Mouse (Mus musculus): ENCODE measurements around the gene Thsd7b. TPM values are rescaled to one million over a fixed set of nuclear protein-coding genes. Genes with fewer than 3 reads are reported as not detected.

Gene Thsd7b
- total RNA-seq, 1 experiment = 0.18 TPM

DNA sequence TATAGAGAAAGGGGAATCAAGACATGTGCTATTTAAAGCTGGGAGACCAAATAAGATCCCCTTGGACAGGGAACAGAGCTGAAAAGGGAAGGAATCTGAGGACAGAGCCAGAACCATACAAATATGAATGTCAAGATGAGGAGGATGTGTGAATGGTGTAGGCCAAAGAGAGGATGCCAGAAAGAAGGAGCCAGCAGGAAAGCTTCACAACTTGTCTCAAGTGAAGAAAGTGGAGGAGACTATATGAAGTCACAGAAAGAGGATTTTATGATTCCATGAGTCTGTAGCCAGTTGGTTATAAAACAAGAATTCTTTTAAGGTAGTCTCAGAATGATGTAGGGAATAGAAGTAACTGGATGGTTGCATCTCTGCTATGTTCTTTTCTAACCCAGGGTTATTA lies 148.5 kb downstream of the Thsd7b start:
- TF ChIP-seq CHD2 (IDR thresholded peaks at IDR 0.05; ENCODE audit: low read depth, low read length) (no peak), MAFK (IDR thresholded peaks at IDR 0.05; ENCODE audit: insufficient read depth, low read depth, low read length) (no peak), ZNF384 (IDR thresholded peaks at IDR 0.05; ENCODE audit: low read depth, low read length) (no peak), ZC3H11A (IDR thresholded peaks at IDR 0.05; ENCODE audit: borderline replicate concordance, low read depth, low read length) (no peak), HCFC1 (IDR thresholded peaks at IDR 0.05; ENCODE audit: borderline replicate concordance, insufficient read depth, low read length) (no peak)
- H3K4me3 ChIP-seq (ENCODE audit: insufficient read depth in 1 of 2, low read depth in 1 of 2, low read length in 2 of 2, poor library complexity in 1 of 2, severe bottlenecking in 1 of 2) = no peak overlapping the region
- H3K27ac ChIP-seq (ENCODE audit: insufficient read depth, low read depth, low read length, poor library complexity, severe bottlenecking) = no peak overlapping the region
- no peaks in the 10 kb centered on the region for H3K36me3 ChIP-seq (ENCODE audit: control insufficient read depth, insufficient read depth, low read length, poor library complexity, severe bottlenecking)
- in situ Hi-C loops (cut with MboI; ENCODE audit: low sequenced_read_pairs in 2 of 2, unreplicated experiment in 2 of 2) = no loop called here
- DNase-seq (ENCODE audit: low read depth, low spot score) = no peak
- no peak overlapping the region for H3K9ac ChIP-seq (ENCODE audit: insufficient read depth, low read depth, low read length, poor library complexity, severe bottlenecking)
- H3K9me3 ChIP-seq (ENCODE audit: control insufficient read depth, insufficient read depth, low read depth, low read length) = no peaks in the 10 kb centered on the region
- H3K4me1 ChIP-seq (ENCODE audit: control insufficient read depth in 2 of 2, insufficient read depth in 2 of 2, low read length in 2 of 2, poor library complexity in 1 of 2) = no peaks in the 10 kb centered on the region

DNA sequence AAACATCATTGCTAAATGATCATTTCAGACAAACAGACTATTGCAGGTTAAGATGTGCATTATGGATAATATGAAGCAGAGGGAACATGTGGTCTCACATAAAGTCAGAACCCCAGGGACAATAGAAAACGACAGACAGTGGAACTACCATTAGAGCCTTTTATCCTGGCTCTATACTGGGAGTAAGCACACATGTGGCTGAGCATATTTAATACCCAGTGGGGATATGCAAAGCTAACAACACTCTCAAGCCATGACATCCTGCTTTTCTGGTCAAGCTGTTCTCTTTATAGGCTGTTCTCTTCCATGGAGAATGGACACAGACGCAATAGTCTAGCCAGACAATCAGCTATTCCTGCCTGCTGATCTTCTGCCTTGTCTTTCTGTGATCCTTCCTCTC lies 191.3 kb downstream of the Thsd7b start:
- DNase-seq (ENCODE audit: low read depth, low spot score) = no peak
- no peaks in the 10 kb centered on the region for H3K4me1 ChIP-seq (ENCODE audit: control insufficient read depth in 2 of 2, insufficient read depth in 2 of 2, low read length in 2 of 2, poor library complexity in 1 of 2)
- H3K9me3 ChIP-seq (ENCODE audit: control insufficient read depth, insufficient read depth, low read depth, low read length) = no peaks in the 10 kb centered on the region
- H3K36me3 ChIP-seq (ENCODE audit: control insufficient read depth, insufficient read depth, low read length, poor library complexity, severe bottlenecking) = no peaks in the 10 kb centered on the region
- no peak for TF ChIP-seq ZC3H11A (IDR thresholded peaks at IDR 0.05; ENCODE audit: borderline replicate concordance, low read depth, low read length)
- no peak for TF ChIP-seq HCFC1 (IDR thresholded peaks at IDR 0.05; ENCODE audit: borderline replicate concordance, insufficient read depth, low read length)
- TF ChIP-seq CHD2 (IDR thresholded peaks at IDR 0.05; ENCODE audit: low read depth, low read length) = no peak
- no peak for TF ChIP-seq MAFK (IDR thresholded peaks at IDR 0.05; ENCODE audit: insufficient read depth, low read depth, low read length)
- no peak for TF ChIP-seq ZNF384 (IDR thresholded peaks at IDR 0.05; ENCODE audit: low read depth, low read length)
- in situ Hi-C loops (cut with MboI; ENCODE audit: low sequenced_read_pairs in 2 of 2, unreplicated experiment in 2 of 2) = no loop called here
- H3K27ac ChIP-seq (ENCODE audit: insufficient read depth, low read depth, low read length, poor library complexity, severe bottlenecking) = no peak overlapping the region
- H3K4me3 ChIP-seq (ENCODE audit: insufficient read depth in 1 of 2, low read depth in 1 of 2, low read length in 2 of 2, poor library complexity in 1 of 2, severe bottlenecking in 1 of 2) = no peak overlapping the region
- no peak overlapping the region for H3K9ac ChIP-seq (ENCODE audit: insufficient read depth, low read depth, low read length, poor library complexity, severe bottlenecking)

- no peak for DNase-seq (ENCODE audit: low read depth, low spot score)
- Histone ChIP-seq H3K4me1 (ENCODE audit: control insufficient read depth in 2 of 2, insufficient read depth in 2 of 2, low read length in 2 of 2, poor library complexity in 1 of 2) (no peaks in the 10 kb centered on the region), H3K9me3 (ENCODE audit: control insufficient read depth, insufficient read depth, low read depth, low read length) (no peaks in the 10 kb centered on the region), H3K9ac (ENCODE audit: insufficient read depth, low read depth, low read length, poor library complexity, severe bottlenecking) (no peak overlapping the region), H3K27ac (ENCODE audit: insufficient read depth, low read depth, low read length, poor library complexity, severe bottlenecking) (no peak overlapping the region), H3K4me3 (ENCODE audit: insufficient read depth in 1 of 2, low read depth in 1 of 2, low read length in 2 of 2, poor library complexity in 1 of 2, severe bottlenecking in 1 of 2) (no peak overlapping the region), H3K36me3 (ENCODE audit: control insufficient read depth, insufficient read depth, low read length, poor library complexity, severe bottlenecking) (no peaks in the 10 kb centered on the region)
- TF ChIP-seq MAFK (IDR thresholded peaks at IDR 0.05; ENCODE audit: insufficient read depth, low read depth, low read length) (no peak), ZC3H11A (IDR thresholded peaks at IDR 0.05; ENCODE audit: borderline replicate concordance, low read depth, low read length) (no peak), ZNF384 (IDR thresholded peaks at IDR 0.05; ENCODE audit: low read depth, low read length) (no peak), HCFC1 (IDR thresholded peaks at IDR 0.05; ENCODE audit: borderline replicate concordance, insufficient read depth, low read length) (no peak)
- in situ Hi-C loops (cut with MboI; ENCODE audit: low sequenced_read_pairs in 2 of 2, unreplicated experiment in 2 of 2) = no loop called here
These were observed 200.4 kb downstream of the Thsd7b start for GRCm38 (mm10) chr1:129473504-129473903.

- Histone ChIP-seq H3K9ac (ENCODE audit: insufficient read depth, low read depth, low read length, poor library complexity, severe bottlenecking) (no peak overlapping the region), H3K4me1 (ENCODE audit: control insufficient read depth in 2 of 2, insufficient read depth in 2 of 2, low read length in 2 of 2, poor library complexity in 1 of 2) (no peaks in the 10 kb centered on the region), H3K36me3 (ENCODE audit: control insufficient read depth, insufficient read depth, low read length, poor library complexity, severe bottlenecking) (no peaks in the 10 kb centered on the region), H3K9me3 (ENCODE audit: control insufficient read depth, insufficient read depth, low read depth, low read length) (no peaks in the 10 kb centered on the region), H3K4me3 (ENCODE audit: insufficient read depth in 1 of 2, low read depth in 1 of 2, low read length in 2 of 2, poor library complexity in 1 of 2, severe bottlenecking in 1 of 2) (no peak overlapping the region), H3K27ac (ENCODE audit: insufficient read depth, low read depth, low read length, poor library complexity, severe bottlenecking) (no peak overlapping the region)
- no peak for DNase-seq (ENCODE audit: low read depth, low spot score)
- no peak for TF ChIP-seq ZC3H11A (IDR thresholded peaks at IDR 0.05; ENCODE audit: borderline replicate concordance, low read depth, low read length)
- no peak for TF ChIP-seq ZNF384 (IDR thresholded peaks at IDR 0.05; ENCODE audit: low read depth, low read length)
- no peak for TF ChIP-seq MAFK (IDR thresholded peaks at IDR 0.05; ENCODE audit: insufficient read depth, low read depth, low read length)
- TF ChIP-seq CHD2 (IDR thresholded peaks at IDR 0.05; ENCODE audit: low read depth, low read length) = no peak
- no peak for TF ChIP-seq HCFC1 (IDR thresholded peaks at IDR 0.05; ENCODE audit: borderline replicate concordance, insufficient read depth, low read length)
- in situ Hi-C loops (cut with MboI; ENCODE audit: low sequenced_read_pairs in 2 of 2, unreplicated experiment in 2 of 2) = no loop called here
These were observed 211.3 kb downstream of the Thsd7b start for GRCm38 (mm10) chr1:129484266-129485031.

Data from ES-E14 (cell line).